Mouse (Mus musculus) cerebellum, adult 11-12 months (tissue): ENCODE measurements around the gene Ptn.
A peak's percentile ranks its signal among the peaks of the same experiment; 100 is the strongest.

Source experiments
- DNase-seq: peaks from one replicate; pipeline ENCODE4 v3.0.0; 2022

The Ptn gene

DNA sequence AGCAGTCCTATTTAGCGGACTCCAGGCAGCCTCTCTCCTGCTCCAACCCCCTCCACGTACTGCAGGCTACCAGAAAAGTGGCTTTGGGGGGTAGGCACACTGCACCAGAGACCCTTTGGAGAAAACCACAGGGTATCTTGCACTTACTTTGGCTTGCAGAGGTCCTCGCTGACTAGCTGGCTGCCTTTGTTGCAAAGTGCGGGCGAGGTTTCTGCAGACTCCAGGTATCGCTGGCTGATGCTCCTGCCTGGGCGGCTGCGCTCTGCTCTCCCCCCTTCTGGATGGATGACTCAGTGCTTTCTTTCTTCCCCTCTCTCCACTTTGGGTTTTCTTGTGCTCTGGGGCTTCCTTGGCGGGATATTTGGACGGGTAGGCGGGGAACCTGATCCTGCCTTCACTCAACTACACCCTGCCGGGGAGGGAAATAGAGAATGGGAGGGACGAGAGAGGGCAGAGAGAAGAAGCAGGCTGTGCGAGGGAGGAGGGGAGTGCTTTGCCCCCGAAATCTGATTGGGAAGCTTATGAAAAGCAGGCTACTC lies at the start of gene Ptn:
Ptn (minus strand) TSS at position 474 of the 539 bp plus-strand sequence.
- peak; percentile 36 for DNase-seq

DNA sequence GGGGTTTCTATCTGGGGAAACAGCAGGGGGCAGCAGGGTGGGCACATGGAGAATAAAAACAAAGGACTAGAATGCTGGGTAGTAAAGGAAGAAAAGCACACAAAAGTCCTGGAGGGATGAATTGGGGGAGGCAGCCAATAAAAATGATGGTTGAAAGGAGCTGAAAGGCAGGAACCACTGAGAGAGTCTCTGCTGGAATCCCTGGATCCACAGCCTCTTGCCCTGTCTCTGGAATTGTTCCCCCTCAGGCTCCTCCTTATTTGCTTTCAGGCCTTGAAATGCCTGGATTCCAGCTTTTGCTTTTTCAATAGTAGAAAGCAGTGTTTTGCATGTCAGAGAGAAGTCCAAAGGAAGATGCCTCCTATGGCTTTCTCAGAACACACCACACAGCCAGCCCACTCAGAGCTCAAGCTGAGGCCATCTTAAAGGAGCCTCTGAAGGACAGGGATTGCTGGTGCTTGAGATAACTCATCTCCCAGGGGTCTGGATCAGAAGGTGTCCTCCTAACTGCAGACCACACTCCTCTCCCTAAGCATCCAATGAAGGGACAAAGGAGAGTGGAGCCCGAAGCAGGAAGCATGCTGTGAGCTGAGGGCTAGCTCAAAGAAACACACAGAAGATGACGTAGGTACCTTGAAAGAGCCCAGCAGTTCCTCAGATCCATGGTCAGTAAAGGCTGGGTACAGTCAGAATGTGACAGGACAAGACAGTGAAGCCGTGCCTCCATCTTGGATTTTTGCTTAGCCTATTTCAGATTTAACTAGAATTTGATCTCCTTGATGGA lies 48.4 kb upstream of the Ptn start:
- no peak for DNase-seq

DNA sequence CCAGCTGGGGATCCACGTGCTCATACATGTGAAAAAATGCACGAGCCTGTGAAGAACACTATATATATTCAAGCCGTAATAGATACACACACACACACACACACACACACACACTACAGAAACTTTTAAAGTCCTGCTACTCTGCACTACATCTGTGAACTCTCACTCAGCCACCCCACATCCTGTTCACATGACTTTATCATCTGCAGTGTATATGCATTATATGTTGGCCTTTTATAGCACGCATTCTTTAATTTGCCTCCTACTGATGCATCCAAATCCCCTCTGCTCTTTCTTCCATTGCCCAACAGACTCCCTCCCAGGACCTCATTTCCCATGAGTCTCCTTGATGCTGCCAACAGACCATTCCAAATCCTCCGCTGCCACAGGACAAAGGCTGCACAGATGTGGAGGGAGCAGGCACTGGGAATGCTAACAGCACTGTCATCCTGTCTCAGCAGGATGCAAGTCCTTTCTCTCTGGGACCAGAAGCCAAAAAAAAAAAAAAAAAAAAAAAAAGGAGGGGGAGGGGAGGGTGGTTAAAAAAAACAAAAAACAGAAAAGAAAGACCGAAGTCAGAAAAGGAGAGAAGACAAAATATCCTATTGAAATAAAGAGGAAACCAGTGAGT lies 47.7 kb upstream of the Ptn start:
- DNase-seq = no peak

- peak; percentile 64 for DNase-seq
Measured at GRCm38 (mm10) chr6:36850422-36851129, 40.6 kb upstream of the Ptn start.

GRCm38 (mm10) chr6:36845288-36845687 lies 35.3 kb upstream of the Ptn start:
- peak; percentile 35 for DNase-seq

DNA sequence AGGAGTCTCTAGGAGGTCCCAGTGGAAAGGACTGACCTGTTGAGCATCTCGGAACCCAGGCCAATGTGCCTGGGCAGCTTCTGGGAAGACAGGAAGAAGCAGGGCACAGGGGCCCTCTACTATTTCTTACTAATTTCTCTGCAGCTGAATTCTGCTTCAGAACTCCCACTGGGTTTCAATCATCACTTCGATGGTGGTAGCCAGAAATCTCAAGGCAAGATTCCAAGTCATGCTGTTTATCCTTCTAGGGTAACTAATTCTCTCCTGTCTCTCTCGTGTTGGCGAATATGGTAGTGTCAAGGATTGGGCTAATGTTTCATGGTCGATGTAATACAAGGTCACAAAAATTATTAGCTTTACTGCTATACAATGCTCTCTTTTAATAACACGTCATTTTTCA lies 34.2 kb upstream of the Ptn start:
- DNase-seq = peak; percentile 76

- DNase-seq = no peak
Measured at GRCm38 (mm10) chr6:36843031-36843488, 33.0 kb upstream of the Ptn start.

DNA sequence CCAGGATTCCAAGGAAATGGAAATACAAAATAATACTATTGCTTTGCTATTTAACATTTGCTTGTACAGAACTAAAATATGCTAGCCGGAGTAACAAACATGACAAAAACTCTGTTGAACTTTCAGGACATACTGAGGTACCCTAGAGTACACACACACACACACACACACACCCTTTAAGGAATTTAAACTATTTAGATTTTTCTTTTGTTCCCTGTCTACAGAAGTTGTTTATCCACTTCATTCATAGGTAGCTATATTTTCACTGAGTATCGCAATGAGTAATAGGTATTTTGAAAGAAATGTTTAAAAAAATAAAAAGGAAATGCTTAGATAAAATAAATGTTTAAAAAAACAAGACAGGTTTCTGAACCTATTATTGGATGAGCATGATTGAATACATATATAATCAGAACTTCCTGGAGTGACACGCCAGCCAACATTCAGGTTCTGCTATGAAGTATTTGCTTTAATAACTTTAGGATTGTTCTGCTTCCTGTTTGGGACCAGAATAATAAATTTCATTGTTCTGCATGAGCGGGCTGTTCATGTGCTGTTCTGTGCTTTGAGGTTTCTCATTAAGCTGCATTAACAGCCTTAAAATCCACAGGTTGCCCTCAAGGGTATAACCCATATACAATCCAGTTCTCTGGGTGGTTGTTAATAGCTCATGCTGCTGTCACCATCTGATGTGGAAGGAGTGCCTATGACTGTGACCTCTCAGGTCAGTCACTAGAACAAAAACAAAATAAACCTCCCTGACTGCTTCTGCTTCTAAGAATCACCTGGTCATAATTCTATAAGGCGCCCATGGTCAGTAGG lies 32.3 kb upstream of the Ptn start:
- no peak for DNase-seq

- DNase-seq = no peak
Measured at GRCm38 (mm10) chr6:36841701-36842100, 31.7 kb upstream of the Ptn start.

DNA sequence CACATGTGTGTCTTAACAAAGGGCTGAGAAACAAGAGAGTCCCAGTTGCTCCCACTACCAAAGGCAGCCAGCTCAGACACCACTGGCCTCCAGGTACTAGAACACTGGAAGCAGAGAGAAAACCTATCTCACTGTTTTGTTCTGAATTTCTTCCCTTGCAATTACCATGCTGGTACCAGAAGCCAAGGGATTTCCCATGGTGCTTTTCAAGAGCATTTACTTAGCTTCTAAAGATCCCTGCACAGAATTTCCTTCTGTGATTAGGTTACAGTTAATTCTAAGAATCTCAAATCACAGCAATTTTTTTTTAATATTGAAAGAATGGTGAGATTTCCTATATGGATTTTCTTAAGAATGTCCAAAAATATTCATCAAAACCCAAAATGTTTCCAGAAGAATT lies 31.2 kb upstream of the Ptn start:
- no peak for DNase-seq

DNA sequence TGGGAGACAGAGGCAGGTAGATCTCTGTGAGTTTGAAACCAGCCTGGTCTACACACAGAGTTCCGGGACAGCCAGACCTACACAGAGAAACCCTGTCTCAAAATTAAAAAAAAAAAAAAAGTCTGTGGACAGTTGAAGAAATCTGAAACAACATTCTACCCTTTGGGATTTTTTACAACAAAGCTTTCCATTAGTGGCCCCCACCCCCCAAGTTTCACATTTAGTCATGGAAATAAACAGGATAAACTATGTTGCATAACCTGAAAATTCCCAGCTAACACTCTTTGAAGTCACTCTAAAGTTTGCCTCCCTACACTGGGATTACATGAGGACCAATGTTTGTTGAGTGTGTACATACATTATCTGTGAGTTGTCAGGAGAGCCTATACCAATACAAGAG lies 28.7 kb upstream of the Ptn start:
- no peak for DNase-seq

- no peak for DNase-seq
Measured at GRCm38 (mm10) chr6:36835351-36835750, 25.3 kb upstream of the Ptn start.

DNA sequence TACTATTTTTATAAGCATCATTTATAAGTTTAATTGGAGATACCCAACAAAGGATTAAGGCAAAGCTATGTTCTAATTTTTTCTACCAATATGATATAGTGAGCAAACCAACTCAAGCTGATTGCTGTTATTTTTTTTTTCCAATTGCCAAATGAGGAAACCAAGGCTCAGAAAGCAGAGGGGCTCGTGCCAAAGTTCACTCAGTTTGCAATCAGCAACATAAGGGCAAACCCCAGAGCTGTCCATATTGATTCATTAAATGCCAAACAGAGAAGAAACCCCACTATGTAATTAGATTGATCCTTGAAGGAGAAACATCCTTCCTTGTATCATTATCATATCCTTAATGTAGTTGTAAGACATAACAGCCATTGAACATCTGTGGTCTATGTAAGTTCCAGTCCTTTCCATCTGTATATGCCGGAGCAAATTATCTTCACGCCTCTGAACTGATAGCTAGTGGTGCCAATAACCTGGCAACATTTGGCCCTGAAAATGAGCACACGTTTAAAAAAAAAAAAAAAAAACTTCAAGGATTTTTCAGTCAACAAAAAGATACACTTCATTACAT lies 24.8 kb upstream of the Ptn start:
- no peak for DNase-seq

DNA sequence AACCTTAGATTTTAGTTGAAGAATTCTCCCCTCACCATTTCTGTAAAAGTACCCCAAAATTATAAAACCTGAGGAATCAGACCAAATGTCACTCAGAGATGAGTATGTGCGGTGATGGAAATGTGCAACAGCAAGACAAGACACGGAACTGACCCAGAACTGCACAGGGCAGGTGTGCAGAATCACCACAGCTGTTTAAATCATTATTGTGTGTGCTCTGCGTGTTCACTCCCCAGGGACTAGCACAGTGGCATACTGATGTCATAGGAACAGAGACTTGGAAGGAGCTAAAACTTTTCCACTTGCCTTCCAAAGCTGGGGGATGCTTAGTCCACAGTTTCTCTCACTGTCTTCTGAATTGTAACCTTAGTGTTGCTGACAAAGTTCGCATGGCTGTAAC lies 22.7 kb upstream of the Ptn start:
- DNase-seq = no peak

DNA sequence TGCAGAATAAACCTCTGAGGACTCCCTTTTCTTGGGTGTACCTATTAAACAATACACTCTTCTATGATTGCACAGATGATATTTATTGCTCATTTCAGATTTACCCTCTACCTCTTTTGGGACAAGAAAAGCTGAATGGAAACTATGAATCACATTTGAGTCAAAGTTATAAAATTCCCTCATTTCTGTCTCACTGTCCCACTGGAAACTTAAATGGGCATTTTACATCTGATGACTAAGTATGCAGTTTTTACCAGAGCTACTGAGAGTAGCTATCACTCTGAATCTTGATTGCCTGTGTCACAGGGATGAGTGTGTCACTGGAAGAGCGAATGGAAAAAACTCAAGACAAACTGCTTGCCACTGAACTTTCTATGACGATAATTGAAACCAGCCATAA lies 22.2 kb upstream of the Ptn start:
- DNase-seq = no peak

- DNase-seq = no peak
Measured at GRCm38 (mm10) chr6:36830371-36830925, 20.4 kb upstream of the Ptn start.

GRCm38 (mm10) chr6:36819784-36820050 lies 9.7 kb upstream of the Ptn start:
- no peak for DNase-seq

DNA sequence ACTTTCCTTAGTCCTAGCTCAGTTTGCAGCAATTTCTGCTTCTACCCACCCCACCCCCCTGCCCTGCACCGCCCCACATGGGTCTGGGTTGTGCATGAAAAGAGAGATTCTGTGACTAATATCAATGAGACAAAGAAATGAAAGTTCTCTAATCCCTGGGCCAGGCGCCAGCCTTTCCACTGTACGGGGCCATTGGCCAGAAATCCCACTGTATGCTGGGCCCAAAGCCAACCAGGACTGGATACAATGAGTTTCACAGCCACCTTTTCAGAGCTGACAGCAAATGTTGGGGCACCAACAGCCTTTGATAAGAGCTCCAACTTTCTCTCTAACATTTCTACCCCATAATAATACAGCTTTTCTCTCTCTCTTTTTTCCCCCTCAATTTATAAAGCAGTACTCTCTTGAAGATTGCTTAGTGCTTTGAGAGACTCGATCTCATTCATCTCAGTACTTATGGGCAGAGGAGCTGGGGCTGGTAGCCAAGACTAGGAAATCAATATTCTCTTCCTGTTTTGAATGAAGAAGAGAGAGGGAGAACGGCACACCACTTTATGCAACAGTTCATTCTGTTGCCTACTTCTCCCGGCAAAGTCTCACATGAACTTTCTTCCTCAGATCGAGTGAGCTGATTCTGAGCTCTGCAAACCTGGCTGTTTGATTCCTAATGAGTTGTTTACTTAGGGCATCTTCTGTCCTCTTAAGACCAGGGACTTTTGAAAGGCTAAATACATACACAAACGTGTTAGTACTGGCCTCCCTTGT lies 9.2 kb upstream of the Ptn start:
- peak; percentile 53 for DNase-seq

- no peak for DNase-seq
Measured at GRCm38 (mm10) chr6:36818281-36819018, 8.4 kb upstream of the Ptn start.

DNA sequence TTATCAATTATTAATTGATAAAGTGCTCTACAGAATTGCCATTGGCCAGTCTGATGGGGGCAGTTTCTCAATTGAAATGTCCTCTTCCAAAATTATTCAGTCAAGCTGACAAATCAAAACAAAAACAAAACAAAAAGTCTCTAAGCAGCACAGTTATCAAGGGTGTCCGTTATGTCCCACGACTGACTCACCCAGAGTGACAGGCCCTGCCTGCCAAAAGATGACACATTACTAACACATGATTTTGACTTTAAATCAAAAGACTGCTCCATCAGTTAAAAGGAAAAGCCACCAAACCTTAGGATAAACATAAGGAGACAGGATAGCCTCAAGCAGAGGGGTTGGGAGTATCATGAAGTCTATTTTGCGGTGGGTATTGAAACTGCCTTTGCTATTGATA lies 6.6 kb upstream of the Ptn start:
- DNase-seq = no peak

- no peak for DNase-seq
Measured at GRCm38 (mm10) chr6:36815992-36816391, 6.0 kb upstream of the Ptn start.
